Mouse (Mus musculus) embryo, embryonic 11 days (tissue): ENCODE results near the gene Card11.
A peak's percentile ranks its signal among the peaks of the same experiment; 100 is the strongest.

Experiments
- DNase-seq: peaks from one replicate; pipeline ENCODE4 v3.0.0-alpha.2; 2015

Card11 gene

GRCm38 (mm10) chr5:140900866-140901265 lies 99.5 kb downstream of the Card11 start:
- no peak for DNase-seq

- peak; percentile 40 for DNase-seq
Observed at GRCm38 (mm10) chr5:140891080-140891479, 109.3 kb downstream of the Card11 start.

GRCm38 (mm10) chr5:140890050-140890449 lies 110.3 kb downstream of the Card11 start:
- peak; percentile 23 for DNase-seq

GRCm38 (mm10) chr5:140889539-140889938 lies 110.8 kb downstream of the Card11 start:
- peak; percentile 52 for DNase-seq

GRCm38 (mm10) chr5:140887871-140888270 lies 112.5 kb downstream of the Card11 start:
- DNase-seq = no peak

- peak; percentile 32 for DNase-seq
Observed at GRCm38 (mm10) chr5:140884966-140885365, 115.4 kb downstream of the Card11 start.

GRCm38 (mm10) chr5:140882391-140882790 lies 118.0 kb downstream of the Card11 start:
- no peak for DNase-seq

- no peak for DNase-seq
Observed at GRCm38 (mm10) chr5:140880151-140880550, 120.2 kb downstream of the Card11 start.

GRCm38 (mm10) chr5:140878644-140879043 lies 121.7 kb downstream of the Card11 start:
- no peak for DNase-seq

GRCm38 (mm10) chr5:140873736-140874307 lies 126.6 kb downstream of the Card11 start:
- DNase-seq = no peak

- DNase-seq = peak; percentile 46
Observed at GRCm38 (mm10) chr5:140873039-140873551, 127.3 kb downstream of the Card11 start.

GRCm38 (mm10) chr5:140872532-140873038 lies 127.8 kb downstream of the Card11 start:
- peak; percentile 68 for DNase-seq

- no peak for DNase-seq
Observed at GRCm38 (mm10) chr5:140871241-140871640, 129.1 kb downstream of the Card11 start.

- DNase-seq = peak; percentile 69
Observed at GRCm38 (mm10) chr5:140869034-140869433, 131.3 kb downstream of the Card11 start.

- DNase-seq = no peak
Observed at GRCm38 (mm10) chr5:140859730-140860129, 140.7 kb downstream of the Card11 start.

- no peak for DNase-seq
Observed at GRCm38 (mm10) chr5:140858335-140858734, 142.0 kb downstream of the Card11 start.

- no peak for DNase-seq
Observed at GRCm38 (mm10) chr5:140857432-140858154, 142.8 kb downstream of the Card11 start.

GRCm38 (mm10) chr5:140855909-140856530 lies 144.4 kb downstream of the Card11 start:
- DNase-seq = peak; percentile 30

GRCm38 (mm10) chr5:140854700-140855099 lies 145.7 kb downstream of the Card11 start:
- no peak for DNase-seq

- no peak for DNase-seq
Observed at GRCm38 (mm10) chr5:140853723-140854122, 146.7 kb downstream of the Card11 start.

- DNase-seq = no peak
Observed at GRCm38 (mm10) chr5:140852435-140852996, 147.9 kb downstream of the Card11 start.

GRCm38 (mm10) chr5:140847300-140847729 lies 153.1 kb downstream of the Card11 start:
- DNase-seq = peak; percentile 72

- no peak for DNase-seq
Observed at GRCm38 (mm10) chr5:140841942-140842341, 158.4 kb downstream of the Card11 start.
